Mouse (Mus musculus) thymus, adult 2 months (tissue): ENCODE data around the gene Myl9. TPM values are rescaled to one million over a fixed set of nuclear protein-coding genes. Genes with fewer than 3 reads are reported as not detected.

ENCODE experiments used
- DNase-seq: peaks from one replicate; pipeline ENCODE4 v3.0.0; 2021
- H3K27ac ChIP-seq: fragments of 200-500 bp; 2 replicates; pipeline ENCODE4 v1.5.1; 2012; ENCODE audit warnings: low read length, control low read depth; ENCODE audit not compliant: control insufficient read depth, insufficient read depth
- H3K27me3 ChIP-seq: fragments of 200-500 bp; 2 replicates; pipeline ENCODE4 v1.6.1; 2012; ENCODE audit warnings: mild to moderate bottlenecking, low read length, moderate library complexity, mixed read lengths; ENCODE audit not compliant: control insufficient read depth, insufficient read depth
- H3K36me3 ChIP-seq: fragments of 200-500 bp; 2 replicates; pipeline ENCODE4 v1.6.1; 2012; ENCODE audit warnings: mild to moderate bottlenecking, low read length, moderate library complexity; ENCODE audit not compliant: control insufficient read depth, insufficient read depth
- H3K4me1 ChIP-seq: fragments of 200-500 bp; replicated peaks from 2 replicates; pipeline ENCODE4 v1.6.1; 2012; ENCODE audit warnings: low read length; ENCODE audit not compliant: control insufficient read depth, insufficient read depth
- H3K4me3 ChIP-seq: fragments of 200-500 bp; 2 replicates; pipeline ENCODE4 v1.5.1; 2012; ENCODE audit warnings: mild to moderate bottlenecking, low read length, control low read depth, moderate library complexity; ENCODE audit not compliant: control insufficient read depth, insufficient read depth
- CTCF ChIP-seq: fragments of 200-500 bp; IDR thresholded peaks from 2 replicates; pipeline ENCODE4 v1.5.1; 2012; ENCODE audit warnings: mild to moderate bottlenecking, control low read depth, low read length, moderate library complexity, borderline replicate concordance; ENCODE audit not compliant: control insufficient read depth, poor library complexity, insufficient read depth; ENCODE audit errors: extremely low read depth
- POLR2A ChIP-seq: fragments of 200-500 bp; IDR thresholded peaks from 2 replicates; pipeline ENCODE4 v1.6.1; 2012; ENCODE audit warnings: mild to moderate bottlenecking, low read length, control low read depth, moderate library complexity; ENCODE audit not compliant: control insufficient read depth, poor library complexity, insufficient read depth; ENCODE audit errors: extremely low read depth
- WGBS: fragments of 180-500 bp; shearing (Covaris S2); methylation state at CpG from one replicate; pipeline ENCODE4 v1.1.7; 2018; 5-methylcytosine and 5-hydroxymethylcytosine counted together
- polyA plus RNA-seq: library from polyadenylated mRNA; depleted of rRNA; stranded (reverse); fragments of >200 nt; gene quantifications from 2 replicates; pipeline ENCODE4 v1.2.3, GENCODE M21; 2012

Myl9 gene
- polyA plus RNA-seq, 1 experiment = 32.3 TPM

DNA sequence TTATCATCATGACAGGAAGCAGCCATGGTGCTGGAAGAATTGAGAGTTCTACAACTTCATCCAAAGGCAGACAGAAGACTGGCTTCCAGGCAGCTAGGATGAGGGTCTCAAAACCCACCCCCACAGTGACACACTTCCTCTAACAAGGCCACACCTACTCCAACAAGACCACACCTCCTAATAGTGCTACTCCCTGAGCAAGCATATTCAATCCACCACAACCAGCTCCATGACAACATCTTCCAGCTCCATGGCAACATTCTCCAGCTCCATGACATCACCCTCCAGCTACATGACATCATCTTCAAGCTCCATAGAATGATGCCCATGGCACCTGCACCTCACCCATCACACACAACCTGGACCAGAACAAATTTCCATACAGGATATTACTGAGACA, 1.8 kb upstream of the Myl9 start:
- Histone ChIP-seq H3K36me3 (no peaks in the 10 kb centered on the region), H3K27ac (no peak overlapping the region), H3K4me3 (no peak overlapping the region), H3K4me1 (peaks cover 2% of the 10 kb centered on the region; the same call in 1 of the 2 replicates), H3K27me3 (no peaks in the 10 kb centered on the region; the same call in 1 of the 2 replicates)
- DNase-seq = no peak
- no peak for TF ChIP-seq CTCF
- no peak for TF ChIP-seq POLR2A

DNA sequence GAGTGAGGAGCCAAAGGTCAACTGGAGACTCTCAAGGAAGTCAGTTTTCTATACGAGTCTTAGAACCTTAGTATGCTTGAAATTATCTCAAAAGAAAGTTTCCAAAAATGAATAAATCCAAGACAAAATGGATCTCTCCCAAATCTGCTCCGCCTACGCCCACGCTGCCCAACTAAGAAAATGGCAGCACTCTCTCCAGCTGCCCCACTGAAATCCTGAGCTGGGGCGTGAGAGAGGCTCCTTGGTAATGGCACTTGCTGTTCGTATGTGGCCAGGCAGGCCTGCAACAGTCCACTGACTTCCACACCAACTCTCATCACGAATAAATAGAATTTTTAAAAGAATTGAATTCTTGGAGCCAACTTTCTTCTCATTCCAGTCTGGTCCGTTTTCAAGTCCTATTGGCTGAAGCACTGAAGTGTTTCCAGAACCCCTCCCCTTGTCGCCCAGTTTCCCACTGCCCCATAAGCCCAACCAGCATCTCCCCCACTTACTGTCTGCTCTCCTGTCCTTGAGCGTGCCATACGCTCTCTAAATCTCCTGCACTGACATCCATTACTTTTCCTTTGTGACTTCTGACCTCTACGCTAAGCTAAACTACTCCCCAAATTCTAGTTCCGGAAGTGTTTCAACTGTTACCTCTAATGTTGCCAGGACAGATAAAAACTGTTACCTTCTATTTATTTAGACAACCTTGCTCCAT, 1.0 kb upstream of the Myl9 start:
- DNase-seq = no peak
- H3K27ac ChIP-seq = no peak overlapping the region
- no peak overlapping the region for H3K4me3 ChIP-seq
- H3K4me1 ChIP-seq = peaks cover 2% of the 10 kb centered on the region; the same call in 1 of the 2 replicates
- no peaks in the 10 kb centered on the region; the same call in 1 of the 2 replicates for H3K27me3 ChIP-seq
- H3K36me3 ChIP-seq = no peaks in the 10 kb centered on the region
- 95% methylated on average over 13 of the region's 13 CpGs for WGBS
- TF ChIP-seq CTCF (no peak), POLR2A (no peak)

DNA sequence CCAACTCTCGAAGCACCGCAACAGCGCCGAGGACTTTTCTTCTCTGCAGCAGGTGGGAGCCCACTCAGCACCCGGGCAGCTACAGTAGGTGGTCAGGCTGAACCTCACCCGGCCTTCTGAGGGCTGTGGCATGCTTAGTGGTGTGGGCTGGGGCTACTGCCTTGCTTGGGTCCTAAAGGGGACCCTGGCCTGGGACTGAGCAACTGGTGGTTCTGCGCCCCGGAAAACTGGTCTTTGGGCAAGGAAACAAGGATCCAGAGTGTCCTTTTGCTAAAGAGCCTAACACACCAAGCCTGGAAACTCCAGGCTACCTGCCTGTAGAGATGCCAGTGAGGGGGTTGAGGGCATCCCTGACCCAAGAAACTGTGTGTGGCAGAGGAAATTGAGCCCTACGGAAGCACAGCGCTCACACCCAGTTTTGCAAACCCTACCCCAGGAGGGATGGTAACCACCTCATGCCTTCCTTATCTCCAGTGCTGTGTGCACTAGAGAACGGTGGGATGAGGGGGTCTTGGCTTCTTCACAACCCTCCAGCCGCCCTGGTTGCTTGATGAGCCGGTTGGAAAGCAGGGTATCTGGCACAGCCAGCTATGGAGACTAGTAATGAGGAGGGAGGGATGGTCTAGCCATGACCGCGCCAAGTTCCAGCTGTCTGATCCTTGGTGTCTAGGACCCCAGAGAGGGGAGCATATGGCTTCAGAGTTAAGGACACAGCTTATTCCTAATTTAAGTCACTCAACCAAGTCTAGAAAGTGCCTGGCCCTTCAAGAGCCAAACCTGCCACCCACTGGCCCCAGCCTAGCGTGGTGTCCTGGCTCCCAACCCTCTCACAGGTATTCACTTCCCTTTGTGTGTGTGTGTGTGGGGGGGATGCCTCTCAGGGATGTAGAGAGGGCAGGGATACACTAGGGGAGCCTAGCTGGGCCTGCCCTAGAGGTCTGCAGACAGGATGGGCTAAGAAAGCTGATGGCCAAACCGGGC, 525 bp downstream of the Myl9 start:
- H3K4me1 ChIP-seq = peaks cover 2% of the 10 kb centered on the region; the same call in 1 of the 2 replicates

DNA sequence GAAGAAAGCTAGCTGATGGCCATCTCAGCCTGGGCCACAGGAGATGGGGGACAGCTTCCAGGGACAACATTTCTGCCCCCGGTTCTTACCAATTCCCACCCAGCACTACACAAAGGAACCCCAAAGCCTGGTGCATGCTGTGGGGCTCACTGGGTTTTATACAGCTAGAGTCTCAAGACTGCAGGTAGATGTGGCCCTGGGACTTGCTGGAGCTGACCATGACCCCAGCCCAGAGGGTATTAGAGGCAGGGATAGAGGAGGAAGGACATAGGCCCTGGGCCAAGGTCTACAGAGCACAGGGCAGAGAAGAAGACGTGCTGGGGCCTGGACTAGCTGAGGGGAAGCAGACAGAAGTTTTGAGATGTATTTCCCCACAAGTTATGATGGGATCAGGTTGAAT, 1.7 kb downstream of the Myl9 start:
- Histone ChIP-seq H3K4me1 (peaks cover 2% of the 10 kb centered on the region; the same call in 1 of the 2 replicates), H3K27ac (no peak overlapping the region), H3K4me3 (no peak overlapping the region), H3K36me3 (no peaks in the 10 kb centered on the region), H3K27me3 (no peaks in the 10 kb centered on the region; the same call in 1 of the 2 replicates)
- TF ChIP-seq CTCF = no peak
- WGBS = 92% methylated on average over 2 of the region's 2 CpGs
- DNase-seq = no peak

More for the DNA sequence above, 525 bp downstream of the Myl9 start:
- Histone ChIP-seq H3K27ac (no peak overlapping the region), H3K36me3 (no peaks in the 10 kb centered on the region), H3K27me3 (no peaks in the 10 kb centered on the region; the same call in 1 of the 2 replicates), H3K4me3 (no peak overlapping the region)
- 54% methylated on average over 17 of the region's 17 CpGs for WGBS
- TF ChIP-seq POLR2A (no peak), CTCF (no peak)
- no peak for DNase-seq

DNA sequence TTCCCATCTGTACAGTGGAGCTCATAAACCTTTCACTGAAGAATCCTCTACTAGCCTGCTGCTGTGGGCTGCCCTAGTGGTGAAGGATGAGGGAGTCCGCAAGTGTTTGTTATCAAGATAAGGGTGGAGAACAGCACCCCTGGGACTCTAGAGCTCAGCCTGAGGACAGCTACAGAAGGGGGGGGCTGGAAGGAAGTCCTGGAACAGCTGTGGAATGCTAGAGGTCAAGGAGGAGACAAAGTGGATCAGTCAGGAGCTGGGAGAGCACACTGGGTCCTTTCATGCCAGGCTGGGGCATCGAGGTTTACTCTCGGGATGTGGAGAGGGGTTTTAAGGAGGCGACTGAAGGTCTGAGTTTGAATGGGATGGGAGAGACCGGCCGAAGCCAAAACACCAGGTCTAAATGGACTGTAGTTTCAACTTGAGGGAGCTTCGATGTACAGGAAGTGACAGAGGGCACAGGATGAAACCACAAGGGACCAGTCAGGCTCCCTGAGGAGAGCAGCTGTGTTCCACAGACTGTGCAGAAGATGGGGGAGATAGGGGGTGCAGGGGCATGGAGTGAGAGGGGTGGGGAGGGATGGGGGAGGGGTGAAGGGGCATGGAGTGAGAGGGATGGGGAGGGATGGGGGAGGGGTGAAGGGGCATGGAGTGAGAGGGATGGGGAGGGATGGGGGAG, 2.2 kb downstream of the Myl9 start:
- WGBS = 46% methylated on average over 7 of the region's 7 CpGs
- Histone ChIP-seq H3K36me3 (no peaks in the 10 kb centered on the region), H3K4me3 (no peak overlapping the region), H3K4me1 (peaks cover 2% of the 10 kb centered on the region; the same call in 1 of the 2 replicates), H3K27me3 (no peaks in the 10 kb centered on the region; the same call in 1 of the 2 replicates), H3K27ac (no peak overlapping the region)
- DNase-seq = no peak
- no peak for TF ChIP-seq POLR2A
- no peak for TF ChIP-seq CTCF

DNA sequence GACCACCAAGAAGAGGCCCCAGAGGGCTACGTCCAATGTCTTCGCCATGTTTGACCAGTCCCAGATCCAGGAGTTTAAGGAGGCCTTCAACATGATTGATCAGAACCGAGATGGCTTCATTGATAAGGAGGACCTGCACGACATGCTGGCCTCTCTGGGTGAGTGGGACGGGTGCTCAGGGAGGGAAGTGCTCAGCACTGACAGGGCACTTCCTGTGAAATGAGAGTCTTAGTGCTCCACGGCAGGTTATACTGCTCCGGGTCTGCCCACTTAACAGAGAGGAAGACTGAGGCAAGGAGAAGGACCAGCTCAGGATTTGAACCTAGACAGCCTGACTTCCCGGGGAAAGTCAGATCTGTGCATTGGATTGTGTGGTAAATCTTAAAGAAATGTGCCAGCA, 3.4 kb downstream of the Myl9 start:
- WGBS = 88% methylated on average over 8 of the region's 8 CpGs
- Histone ChIP-seq H3K36me3 (no peaks in the 10 kb centered on the region), H3K4me1 (peaks cover 2% of the 10 kb centered on the region; the same call in 1 of the 2 replicates), H3K27me3 (no peaks in the 10 kb centered on the region; the same call in 1 of the 2 replicates), H3K4me3 (no peak overlapping the region), H3K27ac (no peak overlapping the region)
- no peak for TF ChIP-seq POLR2A
- TF ChIP-seq CTCF = no peak
- DNase-seq = no peak
